ENCODE assay signal across 11 mouse cellular contexts in genomic region chr17:61667428-61667827, GRCm38 (mm10).
DNase-seq lines count a peak whose midpoint lies in the region; ATAC-seq lines count a peak whose summit lies in the region.
"Had no signal": no experiment of that assay in that cellular context is flagged by ENCODE, and none has a peak within 500 bp of the region (broad histone marks: within the 10 kb centered on the region; RNA-seq: fewer than 3 reads in every experiment).

No protein-coding gene starts in this region.

- ATAC-seq in cerebellum, adult (ENCODE audit: insufficient number of reproducible peaks, low FRiP score, low TSS enrichment), result no peak
- no peak for ATAC-seq in granulocyte monocyte progenitor cell, adult 5-6 weeks (replicated peaks; ENCODE audit: poor library complexity, severe bottlenecking)
- ATAC-seq: inflammation-experienced regulatory T-cells, adult 6 months had no signal

- DNase-seq in cerebellum, postnatal 14 days, result peak; percentile 20 to 24
- DNase-seq in kidney, postnatal 4 days, result peak; percentile 24 to 25
- DNase-seq in kidney, adult 18-20 months, result no peak
- DNase-seq in left cerebral cortex, adult 11 months (ENCODE audit: low spot score), result peak; percentile 2
- peak; percentile 42 for DNase-seq in right cerebral cortex, postnatal 25 days
- DNase-seq in thymus, postnatal 10 days (ENCODE audit: low spot score in 2 of 2), result no peak
- DNase-seq: cerebellum, adult 2 months; layer of hippocampus, adult 9-11 months had no signal

Comparison
In these comparisons a context has a peak if more than half of its experiments do, and no peak if none do; other contexts are left out.
1. DNase-seq: peak in cerebellum, postnatal 14 days (2 of 2), kidney, postnatal 4 days (2 of 2), left cerebral cortex, adult 11 months (single experiment) and right cerebral cortex, postnatal 25 days (single experiment); none in kidney, adult 18-20 months (single experiment) and thymus, postnatal 10 days (0 of 2).